Mouse (Mus musculus) lung, adult 2 months (tissue): ENCODE data around the gene Olfml1.

ENCODE experiments used
- CTCF ChIP-seq: fragments of 200-500 bp; IDR thresholded peaks from 2 replicates; pipeline ENCODE4 v1.5.1; 2011; ENCODE audit warnings: mild to moderate bottlenecking, low read length, control low read depth; ENCODE audit not compliant: insufficient read depth
- POLR2A ChIP-seq: fragments of 200-500 bp; IDR thresholded peaks from 2 replicates; pipeline ENCODE4 v1.6.1; 2011; ENCODE audit warnings: low read depth, mild to moderate bottlenecking, control low read depth, low read length, borderline replicate concordance; ENCODE audit errors: extremely low read depth

DNA sequence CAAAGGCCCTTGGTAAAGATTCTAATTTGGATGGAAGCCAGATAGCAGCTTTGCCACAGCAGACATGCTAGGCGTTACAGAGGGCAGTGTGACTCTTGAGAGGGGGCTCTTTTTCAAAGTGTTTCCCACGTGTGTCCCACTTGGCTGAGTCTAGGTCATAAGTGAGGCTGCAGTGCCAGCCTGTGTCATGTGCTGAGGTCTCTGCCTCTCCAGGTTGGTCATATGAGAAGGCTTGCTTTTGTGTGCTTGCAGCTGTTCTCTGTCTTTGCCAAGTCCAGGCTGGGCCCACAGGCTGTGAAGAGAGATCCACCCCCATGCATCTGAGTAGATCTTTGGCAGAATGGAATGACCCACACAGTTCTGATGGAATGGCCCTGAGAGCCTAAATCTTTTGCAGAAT, 25.4 kb downstream of the Olfml1 start:
- TF ChIP-seq CTCF (no peak), POLR2A (no peak)
